Mouse (Mus musculus): ENCODE measurements around the gene Spag6.

The Spag6 gene

GRCm38 (mm10) chr2:18724462-18724861, 30.6 kb downstream of the Spag6 start:
- DNase-seq (ENCODE audit: extremely low read depth, low read depth, low spot score), result no peak

GRCm38 (mm10) chr2:18725880-18726279, 32.0 kb downstream of the Spag6 start:
- DNase-seq (ENCODE audit: extremely low read depth, low read depth, low spot score), result peak; percentile 88

GRCm38 (mm10) chr2:18731718-18732117, 37.9 kb downstream of the Spag6 start:
- no peak for DNase-seq (ENCODE audit: extremely low read depth, low read depth, low spot score)

DNA sequence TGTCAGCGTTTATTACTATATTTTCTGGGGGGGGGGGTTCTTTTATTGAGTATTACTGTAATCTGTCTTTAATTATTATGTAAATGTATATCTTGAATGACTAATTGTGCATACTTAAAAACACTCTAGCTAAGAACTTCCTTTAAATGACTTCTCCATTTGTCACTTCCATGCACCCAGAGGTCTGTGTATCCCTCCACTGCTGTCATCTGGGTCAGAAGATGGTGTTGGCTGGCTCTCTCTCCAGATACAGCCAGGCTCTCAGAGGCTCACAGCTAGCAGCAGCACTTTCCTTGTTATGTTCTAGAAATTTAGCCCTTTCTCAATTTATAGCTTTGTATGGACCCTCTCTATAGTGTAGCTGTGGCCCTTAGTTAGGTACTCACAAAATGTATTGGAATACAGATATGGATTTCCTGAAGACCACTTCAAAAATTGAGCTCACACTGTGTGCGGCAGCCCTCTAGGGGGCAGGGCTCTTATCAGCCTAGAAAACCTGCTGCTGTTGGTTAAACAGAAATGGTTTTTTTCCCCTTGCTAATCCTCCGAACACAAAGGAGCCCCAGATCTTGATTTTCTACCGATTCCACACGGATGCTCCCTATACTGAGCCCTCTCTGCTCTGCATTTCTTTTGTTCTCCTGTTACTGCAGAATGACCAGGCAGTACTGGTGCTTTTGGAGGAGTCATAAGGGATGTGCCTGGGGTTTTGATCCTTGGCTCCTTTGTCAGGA, 40.7 kb downstream of the Spag6 start:
- DNase-seq (ENCODE audit: extremely low read depth, low read depth, low spot score), result no peak

DNA sequence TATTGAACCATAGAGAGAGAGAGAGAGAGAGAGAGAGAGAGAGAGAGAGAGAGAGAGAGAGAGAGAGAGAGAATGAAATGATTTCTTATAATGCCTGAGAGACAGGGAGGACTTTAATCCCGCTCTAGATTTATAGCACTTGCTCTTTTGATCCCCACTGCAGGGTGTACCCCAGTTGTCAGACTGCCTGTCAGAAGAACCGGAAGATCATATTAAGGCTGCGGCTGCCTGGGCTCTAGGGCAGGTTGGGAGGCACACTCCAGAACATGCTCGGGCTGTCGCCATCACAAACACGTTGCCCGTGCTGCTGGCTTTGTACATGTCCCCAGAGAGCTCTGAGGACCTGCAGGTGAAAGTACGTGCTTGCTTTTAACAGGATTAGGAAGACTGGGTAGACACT, 43.2 kb downstream of the Spag6 start:
- DNase-seq (ENCODE audit: extremely low read depth, low read depth, low spot score), result no peak

GRCm38 (mm10) chr2:18739216-18739615, 45.4 kb downstream of the Spag6 start:
- no peak for DNase-seq (ENCODE audit: extremely low read depth, low read depth, low spot score)

GRCm38 (mm10) chr2:18756144-18756543, 62.3 kb downstream of the Spag6 start:
- no peak for DNase-seq (ENCODE audit: extremely low read depth, low read depth, low spot score)

DNA sequence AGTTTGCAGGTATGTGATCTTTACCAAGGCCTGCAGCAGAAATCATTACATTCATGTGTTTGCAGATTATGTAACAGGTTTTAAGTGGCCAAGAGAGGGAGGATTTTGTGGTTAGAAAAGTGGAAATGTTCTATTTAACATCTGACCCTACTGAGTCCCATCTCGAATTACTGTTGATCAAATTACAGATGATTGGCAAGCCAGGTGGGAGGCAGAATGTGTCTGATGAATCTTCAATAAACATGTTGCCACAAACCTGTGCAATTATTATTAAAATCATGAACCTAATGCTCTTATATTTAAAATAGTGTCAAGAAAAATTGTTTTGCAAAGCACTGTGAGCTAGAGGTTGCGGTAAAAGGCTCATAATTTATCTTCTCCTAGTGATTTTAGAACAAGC, 71.0 kb downstream of the Spag6 start:
- no peak for DNase-seq (ENCODE audit: extremely low read depth, low read depth, low spot score)

GRCm38 (mm10) chr2:18765481-18766249, 71.8 kb downstream of the Spag6 start:
- DNase-seq (ENCODE audit: extremely low read depth, low read depth, low spot score), result peak; percentile 83

DNA sequence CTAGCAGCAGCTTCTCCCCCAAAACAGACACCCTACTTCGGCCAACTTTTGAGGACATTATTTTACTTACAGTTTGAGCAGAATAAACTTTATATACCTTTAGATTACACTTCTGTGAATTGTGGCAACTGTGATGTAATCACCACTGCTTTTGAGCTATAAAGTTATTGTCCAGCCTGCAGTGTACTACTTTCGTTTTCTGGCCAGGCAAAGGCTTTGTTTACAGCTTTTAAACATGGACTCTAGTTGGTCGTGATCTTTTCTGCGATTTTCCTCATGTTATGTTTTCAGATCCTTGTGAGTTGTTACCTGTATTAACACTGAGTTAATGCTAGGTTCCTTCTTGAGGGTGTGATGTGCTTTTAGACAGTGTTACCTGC, 72.6 kb downstream of the Spag6 start:
- DNase-seq (ENCODE audit: extremely low read depth, low read depth, low spot score), result no peak

- no peak for DNase-seq (ENCODE audit: extremely low read depth, low read depth, low spot score)
Observed at GRCm38 (mm10) chr2:18766821-18767541, 73.1 kb downstream of the Spag6 start.

GRCm38 (mm10) chr2:18768414-18768813, 74.6 kb downstream of the Spag6 start:
- no peak for DNase-seq (ENCODE audit: extremely low read depth, low read depth, low spot score)

- no peak for DNase-seq (ENCODE audit: extremely low read depth, low read depth, low spot score)
Observed at GRCm38 (mm10) chr2:18772413-18772812, 78.6 kb downstream of the Spag6 start.

- no peak for DNase-seq (ENCODE audit: extremely low read depth, low read depth, low spot score)
Observed at GRCm38 (mm10) chr2:18774326-18774725, 80.5 kb downstream of the Spag6 start.

- DNase-seq (ENCODE audit: extremely low read depth, low read depth, low spot score), result no peak
Observed at GRCm38 (mm10) chr2:18778220-18778619, 84.4 kb downstream of the Spag6 start.

DNA sequence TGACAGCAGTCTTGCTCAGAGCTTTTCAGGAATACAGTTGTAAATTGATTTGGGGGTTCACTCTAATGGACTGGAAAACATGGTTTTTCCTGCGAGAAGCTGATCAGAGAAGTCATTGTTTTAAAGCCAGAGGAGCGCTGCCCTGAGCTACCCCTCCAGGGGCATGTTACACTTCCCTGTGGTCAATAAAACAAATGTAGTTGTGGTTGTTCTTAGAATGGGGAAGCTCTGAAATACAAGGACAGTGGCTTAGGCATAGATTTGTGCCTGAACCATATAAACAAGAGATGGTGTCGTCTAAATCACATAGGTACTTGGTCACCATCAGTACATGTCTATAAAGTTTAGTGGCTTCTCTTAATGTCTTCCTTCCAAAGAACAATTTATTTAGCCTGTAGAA, 86.0 kb downstream of the Spag6 start:
- no peak for DNase-seq (ENCODE audit: extremely low read depth, low read depth, low spot score)

DNA sequence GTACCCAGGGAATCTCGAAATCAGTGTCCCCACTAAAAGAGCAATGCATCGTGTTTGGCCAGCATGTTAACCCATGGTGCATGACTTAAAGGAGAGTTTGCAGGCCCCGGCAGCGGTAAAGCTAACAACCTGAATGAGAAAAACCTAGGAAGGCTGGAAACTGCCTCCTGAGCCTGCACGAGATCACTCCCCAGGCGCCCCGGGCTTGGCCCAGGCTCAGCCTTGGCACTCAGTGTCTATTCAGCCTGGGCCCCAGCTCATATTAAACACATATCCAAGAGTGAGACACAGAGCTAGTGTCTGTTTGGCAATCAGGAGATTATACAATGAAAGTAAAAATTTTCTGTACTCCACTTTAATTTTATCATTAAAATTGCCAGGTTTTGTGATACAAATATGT, 87.5 kb downstream of the Spag6 start:
- no peak for DNase-seq (ENCODE audit: extremely low read depth, low read depth, low spot score)

GRCm38 (mm10) chr2:18794261-18794660, 100.4 kb downstream of the Spag6 start:
- no peak for DNase-seq (ENCODE audit: extremely low read depth, low read depth, low spot score)

GRCm38 (mm10) chr2:18797776-18798175, 103.9 kb downstream of the Spag6 start:
- no peak for DNase-seq (ENCODE audit: extremely low read depth, low read depth, low spot score)

GRCm38 (mm10) chr2:18799265-18799965, 105.6 kb downstream of the Spag6 start:
- DNase-seq (ENCODE audit: extremely low read depth, low read depth, low spot score), result no peak
